Mouse (Mus musculus) kidney, postnatal 14 days (tissue): ENCODE measurements at regions not wholly inside any gene's neighbourhood (a gene's known extent, or its start where the extent isn't known, plus 50 kb on each side); places are given as distances from the start of the nearest gene placed in this dataset.

ENCODE experiments used
- DNase-seq: peaks from one replicate; pipeline ENCODE4 v3.0.0; 2022; ENCODE audit warnings: mixed read lengths

GRCm38 (mm10) chr6:89007516-89007915 lies 105.5 kb downstream of the Tpra1 start:
- no peak for DNase-seq

- peak; percentile 65 for DNase-seq
Measured at GRCm38 (mm10) chr6:89008614-89009171, 106.6 kb downstream of the Tpra1 start.

- DNase-seq = no peak
Measured at GRCm38 (mm10) chr6:89012998-89013689, 111.1 kb downstream of the Tpra1 start.

- no peak for DNase-seq
Measured at GRCm38 (mm10) chr6:89013690-89014061, 111.6 kb downstream of the Tpra1 start.

GRCm38 (mm10) chr6:89024101-89024650 lies 122.1 kb downstream of the Tpra1 start:
- no peak for DNase-seq

GRCm38 (mm10) chr6:89033433-89034298 lies 131.6 kb downstream of the Tpra1 start:
- DNase-seq = peak; percentile 11

- no peak for DNase-seq
Measured at GRCm38 (mm10) chr6:89034455-89034854, 132.4 kb downstream of the Tpra1 start.

GRCm38 (mm10) chr6:89035061-89035835 lies 133.2 kb downstream of the Tpra1 start:
- DNase-seq = no peak

GRCm38 (mm10) chr6:89035836-89036156 lies 133.7 kb downstream of the Tpra1 start:
- DNase-seq = no peak

GRCm38 (mm10) chr6:89037392-89037791 lies 135.3 kb downstream of the Tpra1 start:
- DNase-seq = no peak

- no peak for DNase-seq
Measured at GRCm38 (mm10) chr6:89037901-89038300, 135.8 kb downstream of the Tpra1 start.

- no peak for DNase-seq
Measured at GRCm38 (mm10) chr6:89040919-89041318, 138.9 kb downstream of the Tpra1 start.

GRCm38 (mm10) chr6:89042478-89043239 lies 140.6 kb downstream of the Tpra1 start:
- no peak for DNase-seq

GRCm38 (mm10) chr6:89045436-89045966 lies 143.4 kb downstream of the Tpra1 start:
- DNase-seq = no peak

GRCm38 (mm10) chr6:89046476-89046875 lies 144.4 kb downstream of the Tpra1 start:
- no peak for DNase-seq

- no peak for DNase-seq
Measured at GRCm38 (mm10) chr6:89047629-89048332, 145.7 kb downstream of the Tpra1 start.

- no peak for DNase-seq
Measured at GRCm38 (mm10) chr6:89049290-89049689, 147.2 kb downstream of the Tpra1 start.

- DNase-seq = no peak
Measured at GRCm38 (mm10) chr6:89050575-89051270, 148.7 kb downstream of the Tpra1 start.

- no peak for DNase-seq
Measured at GRCm38 (mm10) chr6:89052758-89053460, 150.9 kb downstream of the Tpra1 start.

GRCm38 (mm10) chr6:89054060-89054459 lies 152.0 kb downstream of the Tpra1 start:
- no peak for DNase-seq
